Mouse (Mus musculus): ENCODE measurements around the gene Szrd1. TPM values are rescaled to one million over a fixed set of nuclear protein-coding genes. Genes with fewer than 3 reads are reported as not detected.

Gene Szrd1
- total RNA-seq, 1 experiment from 2014 or later: 46.1 TPM

- no peak for ATAC-seq (ENCODE audit: extremely low read depth, insufficient number of reproducible peaks, low FRiP score, poor library complexity, severe bottlenecking)
Measured at GRCm38 (mm10) chr4:141129190-141129710, 10.3 kb downstream of the Szrd1 start.

DNA sequence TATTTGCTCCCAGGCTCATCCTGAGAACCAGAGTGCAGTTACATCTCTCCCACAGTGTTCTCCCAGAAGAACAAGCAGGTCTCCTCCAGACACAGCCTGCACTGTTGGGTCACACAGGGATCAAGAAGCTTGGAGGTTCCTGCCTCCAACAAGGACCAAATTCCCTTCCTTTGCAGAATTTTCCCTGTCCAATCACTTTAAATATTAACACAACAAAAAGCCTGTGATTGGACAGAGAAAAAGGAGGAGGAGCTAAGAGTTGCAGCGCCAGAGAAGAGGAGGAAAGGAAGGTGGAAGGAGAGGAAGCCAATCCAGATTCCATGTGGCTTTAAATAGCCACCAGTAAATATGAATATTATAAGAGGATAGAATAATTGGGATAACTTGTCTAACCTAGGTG, 16.5 kb downstream of the Szrd1 start:
- ATAC-seq (ENCODE audit: extremely low read depth, insufficient number of reproducible peaks, low FRiP score, poor library complexity, severe bottlenecking): no peak

GRCm38 (mm10) chr4:141122663-141123062, 16.9 kb downstream of the Szrd1 start:
- no peak for ATAC-seq (ENCODE audit: extremely low read depth, insufficient number of reproducible peaks, low FRiP score, poor library complexity, severe bottlenecking)

DNA sequence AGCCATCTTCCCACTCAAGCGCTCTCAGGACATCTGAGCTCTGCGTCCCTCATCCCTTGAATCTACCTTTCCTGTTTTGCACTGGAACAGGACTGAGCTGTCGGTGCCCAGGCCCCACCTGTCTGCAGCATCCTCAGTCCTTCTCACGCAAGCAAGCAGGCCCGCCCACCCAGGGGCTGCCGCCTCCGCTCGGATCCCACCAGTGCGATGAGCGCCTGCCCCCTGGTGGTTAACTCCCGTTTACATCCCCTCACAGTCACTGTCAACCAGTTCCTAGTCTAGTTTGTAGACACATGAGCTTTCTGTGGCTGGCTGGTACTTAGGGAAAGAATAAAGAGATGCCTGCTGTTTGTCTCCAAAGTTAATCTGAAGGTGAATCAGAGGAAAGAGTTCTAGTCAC, 18.9 kb downstream of the Szrd1 start:
- no peak for ATAC-seq (ENCODE audit: extremely low read depth, insufficient number of reproducible peaks, low FRiP score, poor library complexity, severe bottlenecking)

GRCm38 (mm10) chr4:141118691-141119090, 20.9 kb downstream of the Szrd1 start:
- no peak for ATAC-seq (ENCODE audit: extremely low read depth, insufficient number of reproducible peaks, low FRiP score, poor library complexity, severe bottlenecking)

DNA sequence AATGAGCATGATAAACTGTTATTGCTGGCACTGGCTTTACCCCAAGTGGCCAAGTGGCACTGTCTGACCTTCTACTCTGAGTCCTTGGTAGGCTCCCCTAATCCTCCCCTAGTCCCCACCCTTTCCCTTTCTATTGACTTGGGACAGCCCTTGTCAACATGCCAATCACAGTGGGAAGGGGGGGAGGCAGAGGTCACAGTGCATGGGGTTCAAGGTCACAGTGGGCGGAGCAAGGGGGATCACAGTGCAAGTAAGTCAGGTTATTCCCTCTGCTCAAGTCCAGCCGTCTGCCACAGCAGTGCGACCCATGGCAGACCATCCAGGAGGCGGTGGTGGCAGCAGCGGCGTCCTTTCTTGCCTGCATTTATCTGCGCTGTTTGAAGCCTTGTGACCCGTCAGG, 24.2 kb downstream of the Szrd1 start:
- no peak for ATAC-seq (ENCODE audit: extremely low read depth, insufficient number of reproducible peaks, low FRiP score, poor library complexity, severe bottlenecking)

- no peak for ATAC-seq (ENCODE audit: extremely low read depth, insufficient number of reproducible peaks, low FRiP score, poor library complexity, severe bottlenecking)
Measured at GRCm38 (mm10) chr4:141114521-141114981, 25.0 kb downstream of the Szrd1 start.

DNA sequence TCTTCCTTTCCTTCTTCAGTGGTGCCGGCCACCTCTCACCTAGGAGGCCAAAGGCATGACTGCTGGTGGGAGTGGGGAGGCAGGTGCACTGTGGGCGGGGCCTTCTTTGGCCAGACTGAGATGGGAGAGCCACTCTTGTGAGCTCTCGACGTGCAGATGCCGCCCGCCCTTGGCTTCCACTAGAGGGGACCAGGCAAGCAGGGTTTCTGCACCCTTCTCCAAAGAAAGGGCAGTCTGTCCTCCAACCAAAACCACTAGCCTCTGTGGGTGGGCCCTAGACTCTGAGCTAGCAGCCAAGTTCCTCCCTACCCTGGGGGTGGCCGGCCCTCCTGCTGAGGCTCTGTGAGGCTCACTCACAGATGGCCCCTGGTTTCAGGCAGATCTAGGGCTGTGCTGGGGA, 25.7 kb downstream of the Szrd1 start:
- ATAC-seq (ENCODE audit: extremely low read depth, insufficient number of reproducible peaks, low FRiP score, poor library complexity, severe bottlenecking): no peak

GRCm38 (mm10) chr4:141108196-141108732, 31.3 kb downstream of the Szrd1 start:
- ATAC-seq (ENCODE audit: extremely low read depth, insufficient number of reproducible peaks, low FRiP score, poor library complexity, severe bottlenecking): no peak

GRCm38 (mm10) chr4:141106526-141107183, 32.9 kb downstream of the Szrd1 start:
- ATAC-seq (ENCODE audit: extremely low read depth, insufficient number of reproducible peaks, low FRiP score, poor library complexity, severe bottlenecking): no peak

GRCm38 (mm10) chr4:141101855-141102254, 37.7 kb downstream of the Szrd1 start:
- no peak for ATAC-seq (ENCODE audit: extremely low read depth, insufficient number of reproducible peaks, low FRiP score, poor library complexity, severe bottlenecking)

DNA sequence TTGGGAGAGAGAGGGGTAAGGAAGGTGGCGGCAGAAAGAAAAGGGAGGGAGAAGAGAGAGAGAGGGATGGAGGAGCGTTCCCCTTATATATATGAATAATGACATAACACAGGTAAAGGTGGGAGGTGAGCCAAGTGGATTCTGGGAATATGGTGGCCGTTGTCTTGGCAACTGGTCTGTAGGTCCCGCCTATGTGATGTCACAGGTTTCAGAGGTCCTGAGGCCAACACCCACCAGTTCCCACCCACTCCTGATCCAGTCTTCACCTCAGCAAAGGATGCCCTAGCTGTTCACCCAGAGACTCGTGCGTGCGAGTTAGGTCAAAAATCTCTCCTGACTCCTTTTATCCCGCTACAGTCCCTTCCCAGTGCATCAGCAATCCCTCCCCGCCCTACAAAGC, 38.3 kb downstream of the Szrd1 start:
- no peak for ATAC-seq (ENCODE audit: extremely low read depth, insufficient number of reproducible peaks, low FRiP score, poor library complexity, severe bottlenecking)

GRCm38 (mm10) chr4:141099956-141100355, 39.6 kb downstream of the Szrd1 start:
- ATAC-seq (ENCODE audit: extremely low read depth, insufficient number of reproducible peaks, low FRiP score, poor library complexity, severe bottlenecking): no peak

DNA sequence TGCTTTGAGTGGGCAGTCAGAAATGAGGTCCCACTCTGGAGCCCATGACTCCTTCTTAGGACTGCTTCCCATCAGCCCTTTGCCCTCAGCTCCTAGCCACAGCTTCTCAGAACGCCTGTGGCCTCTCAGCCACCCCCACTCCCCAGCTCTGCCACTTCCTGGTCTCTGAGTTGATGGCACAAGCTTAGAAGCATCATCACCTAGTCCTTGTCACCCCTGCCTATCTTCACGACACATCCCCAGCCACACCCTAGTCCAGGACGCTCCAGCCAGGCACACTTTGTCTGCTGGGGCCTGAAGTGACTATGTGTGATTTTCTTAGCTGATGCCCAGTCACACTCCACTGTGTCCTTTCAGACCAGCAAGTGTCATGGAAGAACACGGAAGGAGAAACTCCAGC, 40.6 kb downstream of the Szrd1 start:
- no peak for ATAC-seq (ENCODE audit: extremely low read depth, insufficient number of reproducible peaks, low FRiP score, poor library complexity, severe bottlenecking)

DNA sequence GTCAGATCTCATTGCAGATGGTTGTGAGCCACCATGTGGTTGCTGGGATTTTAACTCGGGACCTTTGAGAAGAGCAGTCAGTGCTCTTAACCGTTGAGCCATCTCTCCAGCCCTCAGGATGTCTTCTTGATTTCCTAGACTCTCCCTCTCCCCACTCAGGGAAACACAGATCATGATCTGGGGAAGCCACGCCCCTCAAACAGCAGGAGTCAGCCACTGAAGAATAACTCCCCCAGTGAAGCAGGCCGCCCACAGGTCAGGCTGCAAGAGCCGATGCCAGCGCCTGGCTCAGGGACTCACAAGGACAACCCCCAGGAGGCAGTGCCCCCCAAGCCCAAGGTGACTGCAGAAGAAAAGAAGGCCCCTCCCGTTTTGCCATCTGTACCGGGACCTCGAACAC, 42.9 kb downstream of the Szrd1 start:
- ATAC-seq (ENCODE audit: extremely low read depth, insufficient number of reproducible peaks, low FRiP score, poor library complexity, severe bottlenecking): no peak

DNA sequence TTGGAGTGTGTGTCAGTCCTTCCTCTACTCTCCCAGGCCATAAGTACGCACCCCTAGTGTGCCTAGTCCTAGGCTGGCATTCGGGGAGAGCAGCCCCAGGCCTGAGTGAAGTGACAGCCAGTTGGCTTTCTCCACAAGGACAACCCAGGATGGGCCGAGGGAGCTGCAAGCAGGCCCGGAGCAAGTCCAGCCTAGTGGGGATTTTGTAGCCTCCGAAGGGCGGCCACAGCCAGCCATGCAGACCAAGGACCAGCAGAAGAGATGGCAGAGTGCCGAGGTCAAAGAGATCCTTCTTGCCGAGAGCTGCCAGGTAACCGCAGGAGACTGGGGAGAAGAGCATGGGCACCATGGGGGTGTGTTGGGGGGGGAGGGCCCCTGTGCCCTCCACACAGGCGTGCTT, 44.6 kb downstream of the Szrd1 start:
- no peak for ATAC-seq (ENCODE audit: extremely low read depth, insufficient number of reproducible peaks, low FRiP score, poor library complexity, severe bottlenecking)

- no peak for ATAC-seq (ENCODE audit: extremely low read depth, insufficient number of reproducible peaks, low FRiP score, poor library complexity, severe bottlenecking)
Measured at GRCm38 (mm10) chr4:141088714-141089113, 50.9 kb downstream of the Szrd1 start.

GRCm38 (mm10) chr4:141088033-141088432, 51.5 kb downstream of the Szrd1 start, which contains the start of gene Spata21:
TSS of gene Spata21 (plus strand) at chr4:141088333.
- ATAC-seq (ENCODE audit: extremely low read depth, insufficient number of reproducible peaks, low FRiP score, poor library complexity, severe bottlenecking): no peak

- no peak for ATAC-seq (ENCODE audit: extremely low read depth, insufficient number of reproducible peaks, low FRiP score, poor library complexity, severe bottlenecking)
Measured at GRCm38 (mm10) chr4:141086862-141087261, 52.7 kb downstream of the Szrd1 start.

DNA sequence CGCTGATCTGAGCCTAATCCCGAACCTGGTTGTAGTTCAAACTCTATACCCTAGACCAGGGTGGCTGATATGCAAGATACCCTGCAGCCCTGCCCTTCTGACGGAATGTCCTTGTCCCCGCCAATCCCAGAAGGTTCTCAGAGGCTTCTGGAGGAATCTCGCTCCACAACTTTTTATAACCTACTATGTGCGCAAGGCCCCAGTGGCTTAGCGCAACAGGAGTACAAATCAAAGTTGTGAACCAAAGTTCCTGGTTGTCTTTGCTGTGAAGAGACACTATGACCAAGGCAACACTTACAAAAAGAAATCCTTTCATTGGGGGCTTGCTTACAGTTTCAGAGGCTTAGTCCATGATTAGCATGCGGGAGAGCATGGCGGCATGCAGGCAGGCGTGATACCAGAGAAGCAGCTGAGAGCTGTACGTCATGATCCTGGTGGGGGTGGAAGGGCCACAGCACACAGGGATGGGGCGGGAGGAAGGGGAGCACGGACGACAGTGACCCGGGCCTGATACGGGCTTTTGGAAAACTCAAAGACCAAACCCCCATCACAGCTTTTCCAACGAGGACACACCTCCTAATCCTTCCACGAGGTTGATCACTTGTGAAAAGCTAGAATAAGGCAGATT, 61.0 kb downstream of the Szrd1 start:
- ATAC-seq (ENCODE audit: extremely low read depth, insufficient number of reproducible peaks, low FRiP score, poor library complexity, severe bottlenecking): no peak

Data from neutrophil, adult 5-6 weeks (primary cell).